Mouse (Mus musculus) myocyte (in vitro differentiated cells): Measurements from ENCODE around the gene Ntn4. TPM values are rescaled to one million over a fixed set of nuclear protein-coding genes. Genes with fewer than 3 reads are reported as not detected.

Experiments used
- H3K27me3 ChIP-seq: one replicate; pipeline ENCODE4 v1.6.1; 2011; ENCODE audit not compliant: control insufficient read depth, insufficient read depth, insufficient read length
- H3K36me3 ChIP-seq: one replicate; pipeline ENCODE4 v1.6.1; 2011; ENCODE audit not compliant: control insufficient read depth, insufficient read depth
- H3K4me2 ChIP-seq: one replicate; pipeline ENCODE4 v1.6.1; 2011; ENCODE audit warnings: low read depth, control low read depth
- H3K4me3 ChIP-seq: one replicate; pipeline ENCODE4 v1.5.1; 2011; ENCODE audit warnings: mild to moderate bottlenecking, control low read depth, moderate library complexity
- H3K79me2 ChIP-seq: one replicate; pipeline ENCODE4 v1.6.1; 2011; ENCODE audit not compliant: control insufficient read depth, insufficient read depth
- H3ac ChIP-seq: one replicate; pipeline ENCODE4 v1.6.1; 2011; ENCODE audit not compliant: control insufficient read depth, insufficient read length
- CEBPB ChIP-seq: IDR thresholded peaks from 2 replicates; pipeline ENCODE4 v1.6.1; 2011; ENCODE audit warnings: mild to moderate bottlenecking, moderate library complexity; ENCODE audit not compliant: poor library complexity, insufficient read depth, severe bottlenecking
- E2F4 ChIP-seq: IDR thresholded peaks from one replicate; pipeline ENCODE4 v1.6.1; 2011; ENCODE audit warnings: mild to moderate bottlenecking, control low read depth, moderate library complexity; ENCODE audit not compliant: insufficient read depth
- MAX ChIP-seq: IDR thresholded peaks from one replicate; pipeline ENCODE4 v1.6.1; 2011; ENCODE audit warnings: low read depth, mild to moderate bottlenecking, control low read depth
- MYOD1 ChIP-seq, 3 experiments: IDR thresholded peaks; one replicate each; pipeline ENCODE4 v1.6.1; 2011; ENCODE audit warnings: control low read depth in 2 of 3, low read depth in 2 of 3, mild to moderate bottlenecking in 2 of 3, moderate library complexity in 1 of 3; ENCODE audit not compliant: insufficient read length in 2 of 3, control insufficient read depth in 1 of 3
- MYOG ChIP-seq, 3 experiments: IDR thresholded peaks; one replicate each; pipeline ENCODE4 v1.6.1; 2011; ENCODE audit warnings: control low read depth in 2 of 3, low read depth in 2 of 3, mild to moderate bottlenecking in 2 of 3; ENCODE audit not compliant: insufficient read length in 2 of 3, control insufficient read depth in 1 of 3, insufficient read depth in 1 of 3
- POLR2A ChIP-seq: IDR thresholded peaks from one replicate; pipeline ENCODE4 v1.6.1; 2011; ENCODE audit warnings: low read depth, mild to moderate bottlenecking, control low read depth, moderate library complexity; ENCODE audit not compliant: insufficient read length
- POLR2AphosphoS2 ChIP-seq: IDR thresholded peaks from one replicate; pipeline ENCODE4 v1.6.1; 2011; ENCODE audit warnings: low read depth, control low read depth; ENCODE audit not compliant: insufficient read length
- REST ChIP-seq: IDR thresholded peaks from one replicate; pipeline ENCODE4 v1.6.1; 2011; ENCODE audit warnings: mild to moderate bottlenecking, control low read depth, moderate library complexity; ENCODE audit not compliant: insufficient read depth, insufficient read length
- SRF ChIP-seq: IDR thresholded peaks from one replicate; pipeline ENCODE4 v1.6.1; 2011; ENCODE audit warnings: low read depth; ENCODE audit not compliant: control insufficient read depth, insufficient read length
- TCF12 ChIP-seq: IDR thresholded peaks from one replicate; pipeline ENCODE4 v1.6.1; 2011; ENCODE audit warnings: mild to moderate bottlenecking, control low read depth; ENCODE audit not compliant: poor library complexity, insufficient read depth, severe bottlenecking
- TCF3 ChIP-seq: IDR thresholded peaks from one replicate; pipeline ENCODE4 v1.6.1; 2011; ENCODE audit warnings: low read depth, control low read depth; ENCODE audit not compliant: insufficient read length
- USF1 ChIP-seq: IDR thresholded peaks from one replicate; pipeline ENCODE4 v1.6.1; 2011; ENCODE audit warnings: low read depth, mild to moderate bottlenecking, control low read depth, moderate library complexity
- polyA plus RNA-seq: library from polyadenylated mRNA; unstranded; fragments of >200 nt; fragmentation: generic; extraction: Trizol; gene quantifications from one replicate; pipeline ENCODE4 v1.2.1, GENCODE M21; 2012; ENCODE audit warnings: missing spikeins

The Ntn4 gene
- polyA plus RNA-seq, 1 experiment, result 3.0 TPM

- Histone ChIP-seq H3K4me2 (peak overlapping the region; percentile 81), H3K79me2 (no peaks in the 10 kb centered on the region), H3K36me3 (no peaks in the 10 kb centered on the region), H3ac (peak overlapping the region; percentile 79), H3K4me3 (peak overlapping the region; percentile 30), H3K27me3 (no peaks in the 10 kb centered on the region)
- peak; percentile 28 for TF ChIP-seq POLR2A
- no peak for TF ChIP-seq MYOD1 (IDR thresholded peaks at IDR 0.05; ENCODE audit: control insufficient read depth in 1 of 3, insufficient read length in 2 of 3, low read depth in 2 of 3)
- TF ChIP-seq MAX, result no peak
- TF ChIP-seq USF1, result no peak
- TF ChIP-seq CEBPB, result no peak
- TF ChIP-seq E2F4, result no peak
- peak in 2 of 3 experiments; percentile 22 to 44 for TF ChIP-seq MYOG (IDR thresholded peaks at IDR 0.05; ENCODE audit: control insufficient read depth in 1 of 3, insufficient read depth in 1 of 3, insufficient read length in 2 of 3, low read depth in 2 of 3)
Observed at GRCm38 (mm10) chr10:93640953-93641820, 706 bp downstream of the Ntn4 start.

GRCm38 (mm10) chr10:93641821-93642746 is 1.6 kb downstream of the Ntn4 start:
- no peak for TF ChIP-seq SRF
- no peak for TF ChIP-seq E2F4
- TF ChIP-seq USF1, result no peak
- no peak for TF ChIP-seq POLR2AphosphoS2
- TF ChIP-seq MYOG (IDR thresholded peaks at IDR 0.05; ENCODE audit: control insufficient read depth in 1 of 3, insufficient read depth in 1 of 3, insufficient read length in 2 of 3, low read depth in 2 of 3), result no peak
- TF ChIP-seq MYOD1 (IDR thresholded peaks at IDR 0.05; ENCODE audit: control insufficient read depth in 1 of 3, insufficient read length in 2 of 3, low read depth in 2 of 3), result no peak
- TF ChIP-seq TCF3, result no peak
- no peak for TF ChIP-seq TCF12
- no peak for TF ChIP-seq REST
- TF ChIP-seq MAX, result no peak
- TF ChIP-seq POLR2A, result no peak
- TF ChIP-seq CEBPB, result no peak

GRCm38 (mm10) chr10:93642897-93643296 is 2.4 kb downstream of the Ntn4 start:
- TF ChIP-seq USF1 (no peak), REST (no peak), MYOD1 (IDR thresholded peaks at IDR 0.05; ENCODE audit: control insufficient read depth in 1 of 3, insufficient read length in 2 of 3, low read depth in 2 of 3) (peak in 2 of 3 experiments; percentile 46 to 68), E2F4 (no peak), POLR2AphosphoS2 (no peak), SRF (no peak), TCF3 (no peak), MAX (no peak), MYOG (IDR thresholded peaks at IDR 0.05; ENCODE audit: control insufficient read depth in 1 of 3, insufficient read depth in 1 of 3, insufficient read length in 2 of 3, low read depth in 2 of 3) (peak; percentile 8 to 80 (median 25)), POLR2A (no peak), CEBPB (0 out of 2 replicates have a peak, but pooled peaks have one; percentile 21), TCF12 (peak; percentile 31)
- Histone ChIP-seq H3K4me3 (no peak overlapping the region), H3K79me2 (no peaks in the 10 kb centered on the region), H3ac (no peak overlapping the region), H3K4me2 (peak overlapping the region; percentile 81), H3K27me3 (no peaks in the 10 kb centered on the region), H3K36me3 (no peaks in the 10 kb centered on the region)

More at GRCm38 (mm10) chr10:93641821-93642746, 1.6 kb downstream of the Ntn4 start:
- Histone ChIP-seq H3K79me2 (no peaks in the 10 kb centered on the region), H3ac (peak overlapping the region; percentile 79), H3K4me3 (peak overlapping the region; percentile 30), H3K27me3 (no peaks in the 10 kb centered on the region), H3K4me2 (peak overlapping the region; percentile 81), H3K36me3 (no peaks in the 10 kb centered on the region)

- H3ac ChIP-seq, result no peak overlapping the region
- TF ChIP-seq USF1 (no peak), MAX (no peak), SRF (no peak), TCF12 (no peak), TCF3 (no peak), E2F4 (no peak), CEBPB (no peak), MYOD1 (IDR thresholded peaks at IDR 0.05; ENCODE audit: control insufficient read depth in 1 of 3, insufficient read length in 2 of 3, low read depth in 2 of 3) (no peak), POLR2AphosphoS2 (no peak), MYOG (IDR thresholded peaks at IDR 0.05; ENCODE audit: control insufficient read depth in 1 of 3, insufficient read depth in 1 of 3, insufficient read length in 2 of 3, low read depth in 2 of 3) (no peak), POLR2A (no peak), REST (no peak)
- no peaks in the 10 kb centered on the region for H3K36me3 ChIP-seq
- H3K4me3 ChIP-seq, result no peak overlapping the region
- no peak overlapping the region for H3K4me2 ChIP-seq
- H3K79me2 ChIP-seq, result no peaks in the 10 kb centered on the region
- no peaks in the 10 kb centered on the region for H3K27me3 ChIP-seq
Observed at GRCm38 (mm10) chr10:93644451-93644941, 4.0 kb downstream of the Ntn4 start.
